12 mouse cellular contexts compared by ENCODE assay signal in the genomic region with DNA sequence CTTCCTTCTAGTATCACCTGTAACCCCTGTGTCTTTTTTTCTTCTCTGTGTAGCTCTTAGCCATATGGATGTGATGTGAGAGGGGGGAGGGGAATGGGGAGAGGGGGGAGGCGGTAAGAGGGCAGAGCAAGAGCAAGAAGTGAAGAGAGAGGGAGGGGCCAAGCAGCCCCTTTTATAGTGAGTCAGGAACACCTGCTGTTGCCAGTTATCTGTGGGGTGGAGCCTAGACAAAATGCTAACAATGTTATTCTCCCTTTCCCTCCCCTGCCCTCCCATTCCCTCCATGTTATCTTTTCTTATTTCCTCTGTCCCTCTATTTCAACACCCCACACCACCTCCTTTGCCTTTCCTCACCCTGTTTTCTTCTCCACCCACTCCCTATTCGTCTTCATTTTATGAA.
"Had no signal": no experiment of that assay in that cellular context is flagged by ENCODE, and none has a peak within 500 bp of the region (broad histone marks: within the 10 kb centered on the region; RNA-seq: fewer than 3 reads in every experiment).

No protein-coding gene starts in this region.

- H3K36me3 ChIP-seq: limb, embryonic 13.5 days; midbrain, embryonic 10.5 days had no signal

- H3K27ac ChIP-seq: layer of hippocampus, adult 2 months; liver, embryonic 14.5 days; midbrain, embryonic 10.5 days had no signal

- H3K4me3 ChIP-seq: layer of hippocampus, adult 2 months; limb, embryonic 13.5 days; midbrain, embryonic 10.5 days had no signal

- H3K9ac ChIP-seq: limb, embryonic 13.5 days; liver, embryonic 14.5 days had no signal

- ATAC-seq: lung, postnatal 0 days had no signal

- DNase-seq: kidney, adult 18-20 months; kidney, postnatal 10 days; left cerebral cortex, postnatal 4 days; lung, adult 2 months; lung, postnatal 36 days; retina, postnatal 1 day; thymus, postnatal 4 days had no signal

- H3K9me3 ChIP-seq: limb, embryonic 13.5 days; midbrain, embryonic 10.5 days had no signal

- H3K4me2 ChIP-seq: limb, embryonic 13.5 days had no signal
